Mouse (Mus musculus) liver, embryonic 14.5 days (tissue): ENCODE measurements around the gene Adamts9. TPM values are rescaled to one million over a fixed set of nuclear protein-coding genes. Genes with fewer than 3 reads are reported as not detected.

ENCODE experiments used
- ATAC-seq: fragments of 200-750 bp; cut with Nextera tagmentation; 2 replicates; pipeline ENCODE4 v1.8.0; 2017; ENCODE audit warnings: moderate number of reproducible peaks, mild to moderate bottlenecking, moderate library complexity; ENCODE audit not compliant: insufficient read depth
- DNase-seq, 3 experiments: peaks; one replicate each; pipeline ENCODE4 v3.0.0-alpha.2; 2012 to 2013; ENCODE audit warnings: low read depth in 3 of 3, low spot score in 3 of 3
- H3K27ac ChIP-seq: fragments of 300-500 bp; sonication (generic); 2 replicates; pipeline ENCODE4 v1.5.1; 2014; ENCODE audit warnings: moderate library complexity, mild to moderate bottlenecking, control low read depth, inconsistent platforms
- H3K27me3 ChIP-seq: fragments of 300-500 bp; sonication (generic); 2 replicates; pipeline ENCODE4 v1.6.1; 2014; ENCODE audit warnings: mild to moderate bottlenecking, low read length, moderate library complexity; ENCODE audit not compliant: control insufficient read depth, insufficient read depth
- H3K36me3 ChIP-seq: fragments of 300-500 bp; sonication (generic); replicated peaks from 2 replicates; pipeline ENCODE4 v1.6.1; 2014; ENCODE audit warnings: low read depth; ENCODE audit not compliant: control insufficient read depth, insufficient read depth
- H3K4me1 ChIP-seq, 2 experiments: fragments of 200-500 bp in 1 of 2; fragments of 300-500 bp in 1 of 2; sonication (generic) in 1 of 2; replicated peaks; 2 replicates each; pipeline ENCODE4 v1.6.1; 2012 to 2014; ENCODE audit warnings: antibody characterized with exemption in 1 of 2, inconsistent platforms in 1 of 2, low read length in 1 of 2; ENCODE audit not compliant: control insufficient read depth in 2 of 2, insufficient read depth in 2 of 2
- H3K4me2 ChIP-seq: fragments of 300-500 bp; sonication (generic); 2 replicates; pipeline ENCODE4 v1.6.1; 2014; ENCODE audit warnings: low read depth, mild to moderate bottlenecking, control low read depth, moderate library complexity
- H3K4me3 ChIP-seq, 2 experiments: fragments of 200-500 bp in 1 of 2; fragments of 300-500 bp in 1 of 2; sonication (generic) in 1 of 2; 2 replicates each; pipeline ENCODE4 v1.5.1; 2012 to 2014; ENCODE audit warnings: low read depth in 2 of 2, low read length in 2 of 2, mild to moderate bottlenecking in 2 of 2, control low read depth in 1 of 2, inconsistent platforms in 1 of 2, moderate library complexity in 1 of 2; ENCODE audit not compliant: insufficient read depth in 1 of 2
- H3K9ac ChIP-seq: fragments of 300-500 bp; sonication (generic); replicated peaks from 2 replicates; pipeline ENCODE4 v1.6.1; 2014; ENCODE audit warnings: mild to moderate bottlenecking, control low read depth, moderate library complexity
- H3K9me3 ChIP-seq: fragments of 300-500 bp; sonication (generic); 2 replicates; pipeline ENCODE4 v1.6.1; 2016; ENCODE audit warnings: low read length, mixed read lengths; ENCODE audit not compliant: control insufficient read depth
- CTCF ChIP-seq: IDR thresholded peaks from 2 replicates; pipeline ENCODE4 v1.5.1; 2016; ENCODE audit warnings: antibody characterized with exemption, low read depth, control low read depth
- EP300 ChIP-seq: IDR thresholded peaks from 2 replicates; pipeline ENCODE4 v1.6.1; 2016; ENCODE audit warnings: antibody characterized with exemption, low read depth
- WGBS: fragments of 180-500 bp; shearing (Covaris S2); extraction: QIAGEN DNeasy Blood & Tissue Kit; methylation state at CpG from one replicate; pipeline ENCODE4 v1.1.7; 2014; ENCODE audit not compliant: insufficient replicate concordance; 5-methylcytosine and 5-hydroxymethylcytosine counted together
- polyA plus RNA-seq, 2 experiments: library from polyadenylated mRNA; depleted of rRNA in 1 of 2; stranded (reverse) in 1 of 2; unstranded in 1 of 2; fragments of >200 nt; fragmentation: Nextera tagmentation in 1 of 2; extraction: Ambion mirVana in 1 of 2; gene quantifications; 2 replicates each; pipeline versions ENCODE4 v1.2.1 to v1.2.3; 2012 to 2014

The Adamts9 gene
- polyA plus RNA-seq, 2 experiments, result 0.50 to 1.2 TPM

- no peaks in the 10 kb centered on the region for H3K27me3 ChIP-seq
- no peaks in the 10 kb centered on the region for H3K36me3 ChIP-seq
- no peak for ATAC-seq
- H3K27ac ChIP-seq, result no peak overlapping the region
- no peaks in the 10 kb centered on the region for H3K9me3 ChIP-seq
- TF ChIP-seq CTCF (no peak), EP300 (no peak)
- H3K9ac ChIP-seq, result no peak overlapping the region
- H3K4me3 ChIP-seq, result no peak overlapping the region
- no peak overlapping the region for H3K4me2 ChIP-seq
- WGBS, result 16% methylated on average over 5 of the region's 5 CpGs
- no peaks in the 10 kb centered on the region for H3K4me1 ChIP-seq
- no peak for DNase-seq
Observed at GRCm38 (mm10) chr6:92755826-92756225, 187.5 kb downstream of the Adamts9 start.

- no peak for DNase-seq
- Histone ChIP-seq H3K4me2 (no peak overlapping the region), H3K9ac (no peak overlapping the region), H3K9me3 (no peaks in the 10 kb centered on the region), H3K27me3 (no peaks in the 10 kb centered on the region), H3K36me3 (no peaks in the 10 kb centered on the region), H3K4me3 (no peak overlapping the region), H3K27ac (no peak overlapping the region), H3K4me1 (no peaks in the 10 kb centered on the region)
- TF ChIP-seq CTCF (no peak), EP300 (no peak)
- ATAC-seq, result no peak
- WGBS, result 62% methylated on average over 2 of the region's 2 CpGs
Observed at GRCm38 (mm10) chr6:92752737-92753136, 190.6 kb downstream of the Adamts9 start.

- no peak for DNase-seq
- H3K4me2 ChIP-seq, result no peak overlapping the region
- WGBS, result 44% methylated on average over 4 of the region's 4 CpGs
Observed at GRCm38 (mm10) chr6:92749420-92749819, 193.9 kb downstream of the Adamts9 start.

GRCm38 (mm10) chr6:92743605-92744004 lies 199.7 kb downstream of the Adamts9 start:
- H3K9me3 ChIP-seq, result no peaks in the 10 kb centered on the region
- no peaks in the 10 kb centered on the region for H3K27me3 ChIP-seq
- no peak for DNase-seq
- WGBS, result 16% methylated on average over 11 of the region's 11 CpGs
- H3K4me2 ChIP-seq, result no peak overlapping the region
- no peak overlapping the region for H3K4me3 ChIP-seq
- TF ChIP-seq EP300 (no peak), CTCF (peak; percentile 16; the same call in 1 of the 2 replicates)
- H3K27ac ChIP-seq, result no peak overlapping the region
- H3K9ac ChIP-seq, result no peak overlapping the region
- no peaks in the 10 kb centered on the region for H3K36me3 ChIP-seq
- no peaks in the 10 kb centered on the region for H3K4me1 ChIP-seq
- ATAC-seq, result no peak

More at GRCm38 (mm10) chr6:92749420-92749819, 193.9 kb downstream of the Adamts9 start:
- TF ChIP-seq EP300 (no peak), CTCF (no peak)
- Histone ChIP-seq H3K27me3 (no peaks in the 10 kb centered on the region), H3K27ac (no peak overlapping the region), H3K9ac (no peak overlapping the region), H3K9me3 (no peaks in the 10 kb centered on the region), H3K4me1 (no peaks in the 10 kb centered on the region), H3K4me3 (no peak overlapping the region), H3K36me3 (no peaks in the 10 kb centered on the region)
- no peak for ATAC-seq

GRCm38 (mm10) chr6:92737116-92737515 lies 206.2 kb downstream of the Adamts9 start:
- Histone ChIP-seq H3K36me3 (no peaks in the 10 kb centered on the region), H3K4me2 (no peak overlapping the region), H3K27me3 (no peaks in the 10 kb centered on the region), H3K27ac (no peak overlapping the region), H3K4me1 (no peaks in the 10 kb centered on the region), H3K9me3 (no peaks in the 10 kb centered on the region), H3K4me3 (no peak overlapping the region), H3K9ac (no peak overlapping the region)
- DNase-seq (no peak), ATAC-seq (no peak)
- TF ChIP-seq EP300, result no peak
- no peak for TF ChIP-seq CTCF
- 43% methylated on average over 1 of the region's 1 CpGs for WGBS

GRCm38 (mm10) chr6:92733651-92734050 lies 209.6 kb downstream of the Adamts9 start:
- H3K27me3 ChIP-seq, result no peaks in the 10 kb centered on the region
- no peaks in the 10 kb centered on the region for H3K36me3 ChIP-seq
- TF ChIP-seq CTCF, result no peak
- no peak for TF ChIP-seq EP300
- DNase-seq (no peak), ATAC-seq (no peak)
- H3K9ac ChIP-seq, result no peak overlapping the region
- no peaks in the 10 kb centered on the region for H3K9me3 ChIP-seq
- H3K4me3 ChIP-seq, result no peak overlapping the region
- no peak overlapping the region for H3K4me2 ChIP-seq
- no peaks in the 10 kb centered on the region for H3K4me1 ChIP-seq
- H3K27ac ChIP-seq, result no peak overlapping the region
